Mouse (Mus musculus) limb, embryonic 12.5 days (tissue): Measurements from ENCODE around the gene Rhox12. TPM values are rescaled to one million over a fixed set of nuclear protein-coding genes. Genes with fewer than 3 reads are reported as not detected.

Source experiments
- ATAC-seq: fragments of 200-750 bp; cut with Nextera tagmentation; 2 replicates; pipeline ENCODE4 v1.8.0; 2017; ENCODE audit warnings: low read depth, moderate TSS enrichment; ENCODE audit not compliant: insufficient number of reproducible peaks, insufficient read depth, low FRiP score, low TSS enrichment
- H3K27ac ChIP-seq: fragments of 300-500 bp; sonication (generic); 2 replicates; pipeline ENCODE4 v1.5.1; 2016; ENCODE audit warnings: mild to moderate bottlenecking, moderate library complexity
- H3K27me3 ChIP-seq: fragments of 300-500 bp; sonication (generic); 2 replicates; pipeline ENCODE4 v1.6.1; 2016; ENCODE audit warnings: mild to moderate bottlenecking, moderate library complexity
- H3K36me3 ChIP-seq: fragments of 300-500 bp; sonication (generic); 2 replicates; pipeline ENCODE4 v1.6.1; 2016; ENCODE audit warnings: mild to moderate bottlenecking, moderate library complexity
- H3K4me1 ChIP-seq: fragments of 300-500 bp; sonication (generic); replicated peaks from 2 replicates; pipeline ENCODE4 v1.6.1; 2016
- H3K4me2 ChIP-seq: fragments of 300-500 bp; sonication (generic); 2 replicates; pipeline ENCODE4 v1.6.1; 2016; ENCODE audit warnings: mild to moderate bottlenecking, moderate library complexity
- H3K4me3 ChIP-seq: fragments of 300-500 bp; sonication (generic); replicated peaks from 2 replicates; pipeline ENCODE4 v1.5.1; 2016; ENCODE audit warnings: mild to moderate bottlenecking
- H3K9ac ChIP-seq: fragments of 300-500 bp; sonication (generic); replicated peaks from 2 replicates; pipeline ENCODE4 v1.6.1; 2016; ENCODE audit warnings: mild to moderate bottlenecking, moderate library complexity
- H3K9me3 ChIP-seq: fragments of 300-500 bp; sonication (generic); 2 replicates; pipeline ENCODE4 v1.6.1; 2016; ENCODE audit warnings: mild to moderate bottlenecking, moderate library complexity
- WGBS: fragments of 180-500 bp; shearing (Covaris S2); methylation state at CpG from one replicate; pipeline ENCODE4 v1.1.7; 2016; 5-methylcytosine and 5-hydroxymethylcytosine counted together
- polyA plus RNA-seq: library from polyadenylated mRNA; unstranded; fragments of >200 nt; fragmentation: Nextera tagmentation; extraction: Ambion mirVana; gene quantifications from 2 replicates; pipeline ENCODE4 v1.2.1, GENCODE M21; 2016

Gene Rhox12
- not detected in 2 replicates for polyA plus RNA-seq

GRCm38 (mm10) chrX:38110807-38111206, at the start of gene Rhox12:
Gene Rhox12 (minus strand): TSS chrX:38110907.
- 66% methylated on average over 4 of the region's 4 CpGs for WGBS
- no peak within 1 kb of the TSS for H3K4me3 ChIP-seq

DNA sequence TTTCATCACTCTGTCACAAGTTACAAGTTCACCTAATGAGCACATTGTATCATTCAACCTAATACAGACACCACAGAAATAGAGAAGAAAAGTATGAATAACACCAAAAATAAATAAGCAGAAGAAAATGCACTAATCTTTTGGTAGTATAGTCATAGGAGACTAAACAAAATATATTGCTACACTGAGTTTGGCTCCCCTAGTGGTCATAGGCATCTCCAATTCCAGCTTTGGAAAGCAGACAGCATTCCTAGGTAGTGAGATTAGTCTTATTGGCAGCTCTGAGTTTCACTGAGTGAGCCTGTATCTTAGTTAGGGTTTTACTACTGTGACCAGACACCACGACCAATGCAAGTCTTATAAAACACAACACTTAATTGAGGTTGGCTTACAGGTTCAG, 48.4 kb upstream of the Rhox12 start:
- Histone ChIP-seq H3K27me3 (no peaks in the 10 kb centered on the region), H3K9ac (no peak overlapping the region), H3K27ac (no peak overlapping the region), H3K4me3 (no peak overlapping the region), H3K36me3 (no peaks in the 10 kb centered on the region), H3K4me1 (no peaks in the 10 kb centered on the region), H3K4me2 (no peak overlapping the region), H3K9me3 (no peaks in the 10 kb centered on the region)
- ATAC-seq, result no peak
- 44% methylated on average over 1 of the region's 1 CpGs for WGBS

More at GRCm38 (mm10) chrX:38110807-38111206, at the start of gene Rhox12:
- no peak within 1 kb of the TSS for H3K9ac ChIP-seq
- H3K4me1 ChIP-seq, result no peaks in the 10 kb centered on the region
- no peak within 1 kb of the TSS for H3K4me2 ChIP-seq
- H3K36me3 ChIP-seq, result no peaks in the 10 kb centered on the region
- no peak for ATAC-seq
- no peaks in the 10 kb centered on the region for H3K27me3 ChIP-seq
- no peaks in the 10 kb centered on the region for H3K9me3 ChIP-seq
- no peak within 1 kb of the TSS for H3K27ac ChIP-seq

- H3K4me2 ChIP-seq, result no peak overlapping the region
- H3K36me3 ChIP-seq, result no peaks in the 10 kb centered on the region
- no peak overlapping the region for H3K9ac ChIP-seq
- WGBS, result 94% methylated on average over 26 of the region's 34 CpGs
- no peak overlapping the region for H3K27ac ChIP-seq
- ATAC-seq, result no peak
- H3K9me3 ChIP-seq, result 0 out of 2 replicates have a peak, but pooled peaks cover 15% of the 10 kb centered on the region
- H3K4me1 ChIP-seq, result no peaks in the 10 kb centered on the region
- no peaks in the 10 kb centered on the region for H3K27me3 ChIP-seq
- H3K4me3 ChIP-seq, result no peak overlapping the region
Observed at GRCm38 (mm10) chrX:38121478-38121877, 10.8 kb upstream of the Rhox12 start.

GRCm38 (mm10) chrX:38120982-38121381, 10.3 kb upstream of the Rhox12 start, which contains the start of gene Rhox13:
Gene Rhox13 (plus strand): TSS chrX:38121219.
- Histone ChIP-seq H3K36me3 (no peaks in the 10 kb centered on the region), H3K27ac (no peak within 1 kb of the TSS), H3K4me3 (no peak within 1 kb of the TSS), H3K4me1 (no peaks in the 10 kb centered on the region), H3K27me3 (no peaks in the 10 kb centered on the region), H3K9me3 (0 out of 2 replicates have a peak, but pooled peaks cover 15% of the 10 kb centered on the region), H3K9ac (no peak within 1 kb of the TSS), H3K4me2 (no peak within 1 kb of the TSS)
- 95% methylated on average over 20 of the region's 20 CpGs for WGBS
- ATAC-seq, result no peak

DNA sequence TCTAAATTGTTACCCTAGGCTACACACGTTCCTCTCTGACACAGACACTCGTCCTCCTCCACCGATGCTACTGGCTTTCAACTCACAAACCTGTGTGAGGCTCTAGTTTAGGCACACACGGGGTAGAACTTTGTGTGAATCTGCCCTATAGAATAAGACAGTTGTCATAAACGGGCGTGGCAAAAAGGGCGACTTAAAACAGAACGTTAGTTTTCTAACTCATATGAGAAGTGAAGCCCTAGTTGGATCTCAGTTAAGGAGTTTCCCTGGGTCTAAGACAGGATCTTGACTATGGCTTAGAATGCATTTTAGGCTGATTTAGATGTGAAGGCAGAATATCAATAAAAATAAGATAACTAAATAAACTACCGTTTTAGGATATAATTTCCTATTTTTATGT, 25.7 kb downstream of the Rhox12 start, which contains the start of gene Rhox11:
Gene Rhox11, minus strand, starts transcription at position 101 of the 400 bp plus-strand sequence.
- Histone ChIP-seq H3K4me3 (no peak within 1 kb of the TSS), H3K36me3 (no peaks in the 10 kb centered on the region), H3K4me2 (no peak within 1 kb of the TSS), H3K4me1 (no peaks in the 10 kb centered on the region), H3K9me3 (no peaks in the 10 kb centered on the region), H3K27me3 (no peaks in the 10 kb centered on the region), H3K27ac (no peak within 1 kb of the TSS), H3K9ac (no peak within 1 kb of the TSS)
- 89% methylated on average over 9 of the region's 9 CpGs for WGBS
- no peak for ATAC-seq

- WGBS, result 20% methylated on average over 12 of the region's 12 CpGs
- H3K27ac ChIP-seq, result no peak overlapping the region
- no peak overlapping the region for H3K4me2 ChIP-seq
- no peaks in the 10 kb centered on the region for H3K27me3 ChIP-seq
- no peak overlapping the region for H3K9ac ChIP-seq
- H3K4me3 ChIP-seq, result no peak overlapping the region
- no peaks in the 10 kb centered on the region for H3K36me3 ChIP-seq
- H3K9me3 ChIP-seq, result no peaks in the 10 kb centered on the region
- no peaks in the 10 kb centered on the region for H3K4me1 ChIP-seq
- ATAC-seq, result no peak
Observed at GRCm38 (mm10) chrX:38084226-38084625, 26.5 kb downstream of the Rhox12 start.

DNA sequence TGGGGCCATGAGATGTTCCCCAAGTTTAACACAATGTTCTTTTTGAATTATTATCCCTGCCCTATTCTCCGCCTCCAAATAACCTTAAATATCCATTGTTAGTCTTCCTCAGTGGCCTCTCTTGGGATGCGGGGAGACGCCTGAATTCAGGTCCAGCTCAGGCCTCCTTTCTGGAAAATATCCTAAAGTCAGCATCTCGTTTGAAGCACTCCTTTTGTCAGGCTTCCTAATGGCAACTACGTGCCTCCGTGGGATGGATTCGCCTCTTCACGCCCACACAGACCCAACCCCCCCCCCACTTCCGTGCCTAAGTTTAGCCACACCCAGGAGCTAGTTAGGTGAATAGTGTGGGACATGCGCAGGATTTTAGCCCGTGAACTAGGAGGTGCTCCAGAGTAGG, 44.5 kb downstream of the Rhox12 start, which contains the start of gene Rhox10:
Gene Rhox10, plus strand, starts transcription at position 301 of the 400 bp plus-strand sequence.
- H3K9ac ChIP-seq, result no peak within 1 kb of the TSS
- 88% methylated on average over 11 of the region's 11 CpGs for WGBS
- H3K9me3 ChIP-seq, result no peaks in the 10 kb centered on the region
- no peaks in the 10 kb centered on the region for H3K36me3 ChIP-seq
- H3K4me3 ChIP-seq, result no peak within 1 kb of the TSS
- H3K4me1 ChIP-seq, result no peaks in the 10 kb centered on the region
- H3K4me2 ChIP-seq, result no peak within 1 kb of the TSS
- H3K27ac ChIP-seq, result no peak within 1 kb of the TSS
- no peaks in the 10 kb centered on the region for H3K27me3 ChIP-seq
- ATAC-seq, result no peak

GRCm38 (mm10) chrX:38061544-38061943, 49.2 kb downstream of the Rhox12 start:
- 0% methylated on average over 1 of the region's 1 CpGs for WGBS

More at GRCm38 (mm10) chrX:38061544-38061943, 49.2 kb downstream of the Rhox12 start:
- H3K4me1 ChIP-seq, result no peaks in the 10 kb centered on the region
- H3K9ac ChIP-seq, result no peak overlapping the region
- H3K4me2 ChIP-seq, result no peak overlapping the region
- no peak overlapping the region for H3K27ac ChIP-seq
- H3K36me3 ChIP-seq, result no peaks in the 10 kb centered on the region
- no peaks in the 10 kb centered on the region for H3K27me3 ChIP-seq
- no peak overlapping the region for H3K4me3 ChIP-seq
- H3K9me3 ChIP-seq, result no peaks in the 10 kb centered on the region
- ATAC-seq, result no peak

Other genes starting within 250 kb of the Rhox12 start
- gene Rhox8, start 232.0 kb downstream of the Rhox12 start, polyA plus RNA-seq, result not detected in 2 replicates
- not detected in 2 replicates for gene Rhox7b, start 213.7 kb downstream of the Rhox12 start, polyA plus RNA-seq
- gene Rhox9, start 209.1 kb downstream of the Rhox12 start, polyA plus RNA-seq, result not detected in 2 replicates
- not detected in 2 replicates for gene Btg1-ps1, start 92.1 kb downstream of the Rhox12 start, polyA plus RNA-seq
- gene Btg1-ps2, start 67.8 kb downstream of the Rhox12 start, polyA plus RNA-seq, result not detected in 2 replicates
- gene Rhox10, start 44.4 kb downstream of the Rhox12 start, polyA plus RNA-seq, result not detected in 2 replicates
- not detected in 2 replicates for gene Rhox11, start 25.8 kb downstream of the Rhox12 start, polyA plus RNA-seq
- not detected in 2 replicates for gene Rhox13, start 10.3 kb upstream of the Rhox12 start, polyA plus RNA-seq
- gene Zbtb33, start 78.9 kb upstream of the Rhox12 start, polyA plus RNA-seq, result 3.9 and 4.4 TPM in 2 replicates
- gene Tmem255a, start 141.5 kb upstream of the Rhox12 start, polyA plus RNA-seq, result 23.7 and 27.8 TPM in 2 replicates
- 0.15 and 0.27 TPM in 2 replicates for gene Atp1b4, start 205.3 kb upstream of the Rhox12 start, polyA plus RNA-seq